Mouse (Mus musculus): ENCODE measurements at regions not wholly inside any gene's neighbourhood (a gene's known extent, or its start where the extent isn't known, plus 50 kb on each side); places are given as distances from the start of the nearest gene placed in this dataset.

GRCm38 (mm10) chr14:24550763-24551471 lies 64.0 kb downstream of the Rps24 start:
- DNase-seq (ENCODE audit: low spot score in 2 of 2), result peak; percentile 59 to 87

GRCm38 (mm10) chr14:24551472-24551783 lies 64.5 kb downstream of the Rps24 start:
- no peak for DNase-seq (ENCODE audit: low spot score in 2 of 2)

GRCm38 (mm10) chr14:24564801-24565624 lies 78.1 kb downstream of the Rps24 start:
- peak in 1 of 2 experiments; percentile 86 for DNase-seq (ENCODE audit: low spot score in 2 of 2)

- DNase-seq (ENCODE audit: low spot score in 2 of 2), result peak in 1 of 2 experiments; percentile 46
These were observed 78.9 kb downstream of the Rps24 start for GRCm38 (mm10) chr14:24565718-24566322.

- DNase-seq (ENCODE audit: low spot score in 2 of 2), result no peak
These were observed 88.2 kb downstream of the Rps24 start for GRCm38 (mm10) chr14:24575111-24575510.

GRCm38 (mm10) chr14:24578535-24579111 lies 91.7 kb downstream of the Rps24 start:
- peak; percentile 92 to 97 for DNase-seq (ENCODE audit: low spot score in 2 of 2)

- DNase-seq (ENCODE audit: low spot score in 2 of 2), result peak in 1 of 2 experiments; percentile 55
These were observed 92.3 kb downstream of the Rps24 start for GRCm38 (mm10) chr14:24579153-24579795.

- DNase-seq (ENCODE audit: low spot score in 2 of 2), result no peak
These were observed 99.4 kb downstream of the Rps24 start for GRCm38 (mm10) chr14:24586133-24586908.

- DNase-seq (ENCODE audit: low spot score in 2 of 2), result peak in 1 of 2 experiments; percentile 26
These were observed 100.2 kb downstream of the Rps24 start for GRCm38 (mm10) chr14:24586982-24587672.

GRCm38 (mm10) chr14:24588041-24588440 lies 101.1 kb downstream of the Rps24 start:
- DNase-seq (ENCODE audit: low spot score in 2 of 2), result no peak

- peak; percentile 35 to 47 for DNase-seq (ENCODE audit: low spot score in 2 of 2)
These were observed 119.7 kb downstream of the Rps24 start for GRCm38 (mm10) chr14:24606444-24607173.

- no peak for DNase-seq (ENCODE audit: low spot score in 2 of 2)
These were observed 121.4 kb downstream of the Rps24 start for GRCm38 (mm10) chr14:24608356-24608755.

- DNase-seq (ENCODE audit: low spot score in 2 of 2), result no peak
These were observed 125.5 kb downstream of the Rps24 start for GRCm38 (mm10) chr14:24612254-24612995.

- DNase-seq (ENCODE audit: low spot score in 2 of 2), result peak in 1 of 2 experiments; percentile 30
These were observed 128.9 kb downstream of the Rps24 start for GRCm38 (mm10) chr14:24615776-24616175.

- no peak for DNase-seq (ENCODE audit: low spot score in 2 of 2)
These were observed 129.6 kb downstream of the Rps24 start for GRCm38 (mm10) chr14:24616306-24617125.

GRCm38 (mm10) chr14:24617126-24617375 lies 130.1 kb downstream of the Rps24 start:
- DNase-seq (ENCODE audit: low spot score in 2 of 2), result no peak

GRCm38 (mm10) chr14:24617393-24617861 lies 130.5 kb downstream of the Rps24 start:
- peak; percentile 60 to 71 for DNase-seq (ENCODE audit: low spot score in 2 of 2)
